Mouse (Mus musculus): ENCODE results near the gene Ptprg. TPM values are rescaled to one million over a fixed set of nuclear protein-coding genes. Genes with fewer than 3 reads are reported as not detected.

The Ptprg gene
- total and polyA plus RNA-seq, 3 experiments, result 25.1 to 57.1 (median 54.0) TPM

- DNase-seq, result no peak
- Histone ChIP-seq H3K4me3 (no peak overlapping the region), H3K4me1 (ENCODE audit: control insufficient read depth, insufficient read depth, low read length) (peaks cover 18% of the 10 kb centered on the region), H3K36me3 (ENCODE audit: control insufficient read depth, insufficient read depth, low read length) (peaks cover 32% of the 10 kb centered on the region), H3K27ac (no peak overlapping the region; the same call in 1 of the 2 replicates), H3K79me2 (replicated peaks; ENCODE audit: control insufficient read depth, insufficient read depth, low read length) (peaks cover 9% of the 10 kb centered on the region), H3K27me3 (ENCODE audit: control insufficient read depth, insufficient read depth, low read length) (no peaks in the 10 kb centered on the region), H3K9ac (ENCODE audit: low read depth, low read length) (no peak overlapping the region)
- no peak for TF ChIP-seq POLR2A (IDR thresholded peaks at IDR 0.05; ENCODE audit: insufficient read depth, low read depth, low read length)
- no peak for TF ChIP-seq CTCF (IDR thresholded peaks at IDR 0.05)
- TF ChIP-seq EP300 (IDR thresholded peaks at IDR 0.05; ENCODE audit: insufficient read depth, low read depth, low read length), result no peak
- intact Hi-C loops (cut with DNase I), result loop anchor here (10.0 kb wide), 1 partner anchor 128 kb away; the partner anchor contains the start of gene Ptprg
- WGBS, result 36% methylated on average over 3 of the region's 3 CpGs
Observed at GRCm38 (mm10) chr14:11682441-11682840, 129.1 kb downstream of the Ptprg start.

DNA sequence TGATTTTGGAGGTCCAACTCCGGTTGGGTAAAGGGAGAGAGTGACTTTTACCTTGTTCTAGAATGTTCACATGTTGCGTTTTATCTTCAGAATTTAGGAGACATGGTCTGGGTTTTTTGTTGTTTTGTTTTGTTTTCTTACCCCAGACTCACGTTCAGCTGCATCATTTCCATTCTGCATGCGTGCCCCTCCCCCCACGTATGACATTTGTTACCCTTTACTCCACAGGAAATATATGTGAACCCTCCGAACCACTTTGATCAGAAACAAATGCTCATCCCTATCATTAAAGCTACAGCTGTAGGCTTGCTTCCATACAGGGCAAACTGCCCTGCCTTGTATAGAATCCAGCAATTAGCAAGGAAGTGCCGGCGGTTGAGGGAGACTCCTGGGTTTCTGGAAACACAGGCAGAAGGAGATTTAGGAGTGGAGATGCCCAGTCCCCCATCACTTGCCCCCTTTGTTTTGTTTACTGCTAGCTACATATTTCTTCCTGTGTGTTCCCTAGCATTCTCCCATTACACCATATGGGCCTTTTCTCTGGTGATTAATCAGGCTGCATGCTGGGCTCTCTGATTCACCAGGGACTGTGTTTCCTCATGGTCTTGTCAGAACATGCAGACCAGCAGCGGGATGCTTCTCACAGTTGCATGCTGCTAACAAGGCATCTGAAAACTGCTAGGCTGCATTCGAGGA is 130.2 kb downstream of the Ptprg start:
- TF ChIP-seq EP300 (IDR thresholded peaks at IDR 0.05; ENCODE audit: insufficient read depth, low read depth, low read length) (no peak), CTCF (IDR thresholded peaks at IDR 0.05) (no peak), POLR2A (IDR thresholded peaks at IDR 0.05; ENCODE audit: insufficient read depth, low read depth, low read length) (no peak)
- no peak overlapping the region for H3K9ac ChIP-seq (ENCODE audit: low read depth, low read length)
- DNase-seq, result no peak
- no peak overlapping the region for H3K27ac ChIP-seq
- peaks cover 7% of the 10 kb centered on the region for H3K79me2 ChIP-seq (replicated peaks; ENCODE audit: control insufficient read depth, insufficient read depth, low read length)
- peaks cover 25% of the 10 kb centered on the region for H3K36me3 ChIP-seq (ENCODE audit: control insufficient read depth, insufficient read depth, low read length)
- H3K4me3 ChIP-seq, result no peak overlapping the region
- no peaks in the 10 kb centered on the region for H3K27me3 ChIP-seq (ENCODE audit: control insufficient read depth, insufficient read depth, low read length)
- H3K4me1 ChIP-seq (ENCODE audit: control insufficient read depth, insufficient read depth, low read length), result peaks cover 20% of the 10 kb centered on the region
- WGBS, result 52% methylated on average over 10 of the region's 10 CpGs
- intact Hi-C loops (cut with DNase I), result loop anchor here (10.0 kb wide), 1 partner anchor 129 kb away; the partner anchor contains the start of gene Ptprg

DNA sequence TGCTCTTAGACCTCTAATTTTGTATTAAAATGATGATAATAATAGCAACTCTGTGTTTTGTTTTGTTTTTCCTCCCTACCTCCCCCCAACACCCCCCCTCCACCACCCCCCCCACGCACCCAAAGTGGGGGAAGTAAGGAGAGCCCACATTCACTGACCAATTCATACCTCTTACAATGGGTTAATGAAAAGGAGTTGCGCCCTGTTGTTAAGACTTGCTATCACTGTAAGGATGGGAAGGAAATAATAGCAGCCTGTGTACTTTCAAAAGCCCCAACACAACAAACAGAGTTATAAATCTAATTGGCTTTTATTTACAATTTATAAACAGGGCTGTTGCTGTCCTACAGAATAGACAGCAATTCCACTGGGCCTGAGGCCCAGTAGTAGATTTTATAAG is 130.8 kb downstream of the Ptprg start:
- Histone ChIP-seq H3K9ac (ENCODE audit: low read depth, low read length) (no peak overlapping the region), H3K4me1 (ENCODE audit: control insufficient read depth, insufficient read depth, low read length) (peaks cover 20% of the 10 kb centered on the region), H3K36me3 (ENCODE audit: control insufficient read depth, insufficient read depth, low read length) (peaks cover 21% of the 10 kb centered on the region), H3K27ac (no peak overlapping the region), H3K4me3 (no peak overlapping the region), H3K27me3 (ENCODE audit: control insufficient read depth, insufficient read depth, low read length) (no peaks in the 10 kb centered on the region), H3K79me2 (replicated peaks; ENCODE audit: control insufficient read depth, insufficient read depth, low read length) (peaks cover 5% of the 10 kb centered on the region)
- intact Hi-C loops (cut with DNase I), result loop anchor here (10.0 kb wide), 1 partner anchor 129 kb away; the partner anchor contains the start of gene Ptprg
- 45% methylated on average over 2 of the region's 2 CpGs for WGBS
- TF ChIP-seq CTCF (IDR thresholded peaks at IDR 0.05) (no peak), POLR2A (IDR thresholded peaks at IDR 0.05; ENCODE audit: insufficient read depth, low read depth, low read length) (no peak), EP300 (IDR thresholded peaks at IDR 0.05; ENCODE audit: insufficient read depth, low read depth, low read length) (no peak)
- no peak for DNase-seq

DNA sequence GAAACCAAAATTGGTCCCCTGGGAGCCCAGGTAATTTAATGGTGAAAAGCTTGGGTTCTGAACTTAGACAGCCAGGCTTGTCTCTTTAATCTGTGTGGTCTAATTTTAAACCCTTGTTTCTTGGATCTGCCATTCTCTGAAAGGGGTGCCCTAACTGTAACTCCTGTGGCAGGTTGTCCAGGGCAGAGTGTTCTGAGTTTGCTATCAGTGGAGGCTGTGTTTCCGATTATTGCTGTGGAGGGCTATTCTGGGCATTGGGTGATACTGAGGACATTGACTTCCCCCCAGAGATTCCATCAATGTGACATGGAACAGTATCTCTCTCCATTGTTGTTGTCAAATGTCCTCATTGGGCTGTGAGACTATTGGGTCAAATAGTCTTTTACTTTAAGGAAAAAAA is 134.2 kb downstream of the Ptprg start:
- TF ChIP-seq EP300 (IDR thresholded peaks at IDR 0.05; ENCODE audit: insufficient read depth, low read depth, low read length) (0 out of 2 replicates have a peak, but pooled peaks have one; percentile 28), CTCF (IDR thresholded peaks at IDR 0.05) (no peak), POLR2A (IDR thresholded peaks at IDR 0.05; ENCODE audit: insufficient read depth, low read depth, low read length) (no peak)
- Histone ChIP-seq H3K79me2 (replicated peaks; ENCODE audit: control insufficient read depth, insufficient read depth, low read length) (peaks cover 4% of the 10 kb centered on the region), H3K4me3 (no peak overlapping the region), H3K27ac (peak overlapping the region; percentile 60), H3K9ac (ENCODE audit: low read depth, low read length) (no peak overlapping the region), H3K27me3 (ENCODE audit: control insufficient read depth, insufficient read depth, low read length) (no peaks in the 10 kb centered on the region), H3K4me1 (ENCODE audit: control insufficient read depth, insufficient read depth, low read length) (peaks cover 24% of the 10 kb centered on the region), H3K36me3 (ENCODE audit: control insufficient read depth, insufficient read depth, low read length) (peaks cover 24% of the 10 kb centered on the region)
- 20% methylated on average over 1 of the region's 1 CpGs for WGBS
- peak in 1 of 2 experiments; percentile 32 for DNase-seq
- intact Hi-C loops (cut with DNase I), result loop anchor here (10.0 kb wide), 1 partner anchor 133 kb away; the partner anchor contains the start of gene Ptprg

GRCm38 (mm10) chr14:11688142-11688541 is 134.8 kb downstream of the Ptprg start:
- DNase-seq, result no peak
- no peaks in the 10 kb centered on the region for H3K27me3 ChIP-seq (ENCODE audit: control insufficient read depth, insufficient read depth, low read length)
- peaks cover 26% of the 10 kb centered on the region for H3K36me3 ChIP-seq (ENCODE audit: control insufficient read depth, insufficient read depth, low read length)
- H3K4me3 ChIP-seq, result no peak overlapping the region
- peak overlapping the region; percentile 60 for H3K27ac ChIP-seq
- peaks cover 4% of the 10 kb centered on the region for H3K79me2 ChIP-seq (replicated peaks; ENCODE audit: control insufficient read depth, insufficient read depth, low read length)
- intact Hi-C loops (cut with DNase I), result loop anchor here (10.0 kb wide), 1 partner anchor 133 kb away; the partner anchor contains the start of gene Ptprg
- WGBS, result 76% methylated on average over 6 of the region's 6 CpGs
- TF ChIP-seq EP300 (IDR thresholded peaks at IDR 0.05; ENCODE audit: insufficient read depth, low read depth, low read length) (no peak), POLR2A (IDR thresholded peaks at IDR 0.05; ENCODE audit: insufficient read depth, low read depth, low read length) (no peak), CTCF (IDR thresholded peaks at IDR 0.05) (no peak)
- H3K4me1 ChIP-seq (ENCODE audit: control insufficient read depth, insufficient read depth, low read length), result peaks cover 24% of the 10 kb centered on the region
- H3K9ac ChIP-seq (ENCODE audit: low read depth, low read length), result no peak overlapping the region

- H3K9ac ChIP-seq (ENCODE audit: low read depth, low read length), result no peak overlapping the region
- DNase-seq, result no peak
- no peak overlapping the region for H3K27ac ChIP-seq
- H3K4me1 ChIP-seq (ENCODE audit: control insufficient read depth, insufficient read depth, low read length), result peaks cover 24% of the 10 kb centered on the region
- peaks cover 8% of the 10 kb centered on the region for H3K79me2 ChIP-seq (replicated peaks; ENCODE audit: control insufficient read depth, insufficient read depth, low read length)
- 88% methylated on average over 1 of the region's 1 CpGs for WGBS
- intact Hi-C loops (cut with DNase I), result no loop called here
- H3K4me3 ChIP-seq, result no peak overlapping the region
- H3K27me3 ChIP-seq (ENCODE audit: control insufficient read depth, insufficient read depth, low read length), result no peaks in the 10 kb centered on the region
- TF ChIP-seq CTCF (IDR thresholded peaks at IDR 0.05) (no peak), EP300 (IDR thresholded peaks at IDR 0.05; ENCODE audit: insufficient read depth, low read depth, low read length) (no peak), POLR2A (IDR thresholded peaks at IDR 0.05; ENCODE audit: insufficient read depth, low read depth, low read length) (no peak)
- peaks cover 26% of the 10 kb centered on the region for H3K36me3 ChIP-seq (ENCODE audit: control insufficient read depth, insufficient read depth, low read length)
Observed at GRCm38 (mm10) chr14:11690066-11690465, 136.7 kb downstream of the Ptprg start.
